Mouse (Mus musculus) heart, embryonic 14.5 days (tissue): ENCODE data around the gene Stx11. TPM values are rescaled to one million over a fixed set of nuclear protein-coding genes. Genes with fewer than 3 reads are reported as not detected.

Experiments
- ATAC-seq: fragments of 200-750 bp; cut with Nextera tagmentation; 2 replicates; pipeline ENCODE4 v1.8.0; 2017; ENCODE audit warnings: low read depth, moderate TSS enrichment; ENCODE audit not compliant: insufficient number of reproducible peaks, insufficient read depth, low FRiP score
- H3K27ac ChIP-seq, 2 experiments: fragments of 200-500 bp in 1 of 2; fragments of 300-500 bp in 1 of 2; sonication (generic) in 1 of 2; replicated peaks in 1 of 2; 2 replicates each; pipeline ENCODE4 v1.5.1; 2012 to 2014; ENCODE audit warnings: low read depth in 2 of 2, low read length in 2 of 2, control low read depth in 1 of 2, mild to moderate bottlenecking in 1 of 2, mixed read lengths in 1 of 2; ENCODE audit not compliant: control insufficient read depth in 1 of 2, insufficient read depth in 1 of 2
- H3K27me3 ChIP-seq: fragments of 300-500 bp; sonication (generic); 2 replicates; pipeline ENCODE4 v1.6.1; 2014; ENCODE audit warnings: mild to moderate bottlenecking, low read length, control low read depth; ENCODE audit not compliant: control insufficient read depth, insufficient read depth
- H3K36me3 ChIP-seq: fragments of 300-500 bp; sonication (generic); 2 replicates; pipeline ENCODE4 v1.6.1; 2014; ENCODE audit warnings: mild to moderate bottlenecking, control low read depth, low read length, mixed read lengths; ENCODE audit not compliant: control insufficient read depth, insufficient read depth
- H3K4me1 ChIP-seq, 2 experiments: fragments of 200-500 bp in 1 of 2; fragments of 300-500 bp in 1 of 2; sonication (generic) in 1 of 2; 2 replicates each; pipeline ENCODE4 v1.6.1; 2012 to 2014; ENCODE audit warnings: low read length in 2 of 2, control low read depth in 1 of 2, mixed read lengths in 1 of 2; ENCODE audit not compliant: control insufficient read depth in 2 of 2, insufficient read depth in 2 of 2
- H3K4me2 ChIP-seq: fragments of 300-500 bp; sonication (generic); 2 replicates; pipeline ENCODE4 v1.6.1; 2014; ENCODE audit warnings: mild to moderate bottlenecking, low read length
- H3K4me3 ChIP-seq, 2 experiments: fragments of 200-500 bp in 1 of 2; fragments of 300-500 bp in 1 of 2; sonication (generic) in 1 of 2; 2 replicates each; pipeline ENCODE4 v1.5.1; 2012 to 2014; ENCODE audit warnings: low read length in 2 of 2, mild to moderate bottlenecking in 2 of 2, control low read depth in 1 of 2, low read depth in 1 of 2, moderate library complexity in 1 of 2; ENCODE audit not compliant: control insufficient read depth in 1 of 2, insufficient read depth in 1 of 2
- H3K9ac ChIP-seq: fragments of 300-500 bp; sonication (generic); 2 replicates; pipeline ENCODE4 v1.6.1; 2014; ENCODE audit warnings: mild to moderate bottlenecking, low read length
- H3K9me3 ChIP-seq: fragments of 300-500 bp; sonication (generic); 2 replicates; pipeline ENCODE4 v1.6.1; 2016; ENCODE audit warnings: low read length, control low read depth; ENCODE audit not compliant: control insufficient read depth
- WGBS: fragments of 180-500 bp; shearing (Covaris S2); extraction: QIAGEN DNeasy Blood & Tissue Kit; methylation state at CpG from one replicate; pipeline ENCODE4 v1.1.7; 2014; 5-methylcytosine and 5-hydroxymethylcytosine counted together
- polyA plus RNA-seq: library from polyadenylated mRNA; unstranded; fragments of >200 nt; fragmentation: Nextera tagmentation; extraction: Ambion mirVana; gene quantifications from 2 replicates; pipeline ENCODE4 v1.2.1, GENCODE M21; 2014

Gene Stx11
- polyA plus RNA-seq: 6.6 and 7.6 TPM in 2 replicates

GRCm38 (mm10) chr10:12964151-12965075, at the start of gene Stx11:
TSS of gene Stx11 (minus strand) at chr10:12964298.
- no peak within 1 kb of the TSS for H3K27ac ChIP-seq
- H3K4me2 ChIP-seq: peak within 1 kb of the TSS; percentile 67
- 4% methylated on average over 52 of the region's 56 CpGs for WGBS

DNA sequence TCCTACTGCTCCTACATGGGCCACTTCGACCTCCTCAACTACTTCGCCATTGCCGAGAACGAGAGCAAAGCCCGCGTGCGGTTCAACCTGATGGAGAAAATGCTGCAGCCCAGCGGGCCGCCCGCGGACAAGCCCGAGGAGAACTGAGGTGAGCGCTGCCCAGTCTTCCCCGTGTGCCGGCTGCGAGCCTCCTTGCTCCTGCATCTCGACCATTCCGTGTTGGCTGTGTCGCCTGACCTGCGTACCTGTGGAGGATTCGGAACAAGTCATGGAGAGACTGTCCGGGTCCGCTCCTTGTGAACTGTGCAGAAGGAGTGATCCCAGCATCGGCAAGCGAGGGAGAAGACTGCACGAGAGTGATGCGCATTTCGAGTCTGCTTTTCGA, 44.6 kb upstream of the Stx11 start:
- H3K27me3 ChIP-seq: no peaks in the 10 kb centered on the region
- no peaks in the 10 kb centered on the region for H3K9me3 ChIP-seq
- peak overlapping the region; percentile 88 for H3K9ac ChIP-seq
- H3K4me2 ChIP-seq: peak overlapping the region; percentile 91
- peak overlapping the region; percentile 68 to 73 for H3K4me3 ChIP-seq
- peaks cover 14% of the 10 kb centered on the region for H3K36me3 ChIP-seq
- no peak; the same call in 1 of the 2 replicates for ATAC-seq
- H3K4me1 ChIP-seq: peaks cover 3 to 7% of the 10 kb centered on the region in 2 experiments; a peak in 3 of 4 replicates
- WGBS: under 1% methylated on average over 29 of the region's 29 CpGs
- peak overlapping the region; percentile 26 to 35; a peak in 1 of 4 replicates for H3K27ac ChIP-seq

More at GRCm38 (mm10) chr10:12964151-12965075, at the start of gene Stx11:
- no peaks in the 10 kb centered on the region for H3K36me3 ChIP-seq
- peak within 1 kb of the TSS; percentile 56 to 84 for H3K4me3 ChIP-seq
- no peaks in the 10 kb centered on the region for H3K4me1 ChIP-seq
- peak within 1 kb of the TSS; percentile 61 for H3K9ac ChIP-seq
- H3K9me3 ChIP-seq: no peaks in the 10 kb centered on the region
- peak; percentile 83 for ATAC-seq
- no peaks in the 10 kb centered on the region for H3K27me3 ChIP-seq

DNA sequence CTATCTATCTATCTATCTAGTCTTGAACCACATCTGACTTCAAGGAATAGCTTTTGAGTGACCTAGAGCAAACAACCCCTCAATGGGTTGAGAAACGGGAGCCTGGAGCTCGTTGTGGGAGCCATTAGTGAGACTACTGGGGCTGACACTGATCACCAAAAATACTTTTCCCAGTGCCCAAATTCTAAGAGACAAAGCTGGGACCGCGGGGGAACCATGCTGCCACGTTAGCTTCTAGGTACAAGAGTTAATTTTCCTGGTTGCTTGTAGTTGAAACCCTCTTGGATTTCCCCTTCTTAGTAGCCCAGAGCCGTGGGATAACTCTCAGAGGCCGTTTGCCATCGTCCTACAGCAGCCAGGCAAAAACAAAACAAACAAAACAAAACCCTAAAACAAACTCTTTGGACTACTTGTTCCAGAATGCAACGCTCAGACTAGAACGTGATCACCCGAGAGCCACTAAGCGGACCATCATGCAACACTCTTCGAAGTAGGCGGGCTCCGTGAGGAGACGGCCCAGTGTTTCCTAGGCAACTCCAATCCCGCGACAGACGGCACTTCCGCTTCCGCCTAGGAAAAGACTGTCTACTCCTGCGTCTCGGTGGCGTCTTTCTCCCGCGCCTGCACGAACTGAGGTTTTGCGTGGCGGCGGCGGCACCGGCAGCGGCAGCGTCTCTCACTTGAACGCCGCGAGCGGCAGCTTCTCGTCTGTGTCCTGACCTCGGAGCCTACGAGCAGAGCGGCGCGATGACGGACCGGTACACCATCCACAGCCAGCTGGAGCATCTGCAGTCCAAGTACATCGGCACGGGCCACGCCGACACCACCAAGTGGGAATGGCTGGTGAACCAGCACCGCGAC, 44.0 kb upstream of the Stx11 start:
- H3K9ac ChIP-seq: peak overlapping the region; percentile 88
- no peaks in the 10 kb centered on the region for H3K27me3 ChIP-seq
- peak overlapping the region; percentile 61 to 78 for H3K27ac ChIP-seq
- WGBS: 3% methylated on average over 52 of the region's 52 CpGs
- peak overlapping the region; percentile 91 for H3K4me2 ChIP-seq
- peaks cover 3 to 7% of the 10 kb centered on the region in 2 experiments; a peak in 3 of 4 replicates for H3K4me1 ChIP-seq
- H3K36me3 ChIP-seq: peaks cover 14% of the 10 kb centered on the region
- ATAC-seq: peak; percentile 98
- H3K4me3 ChIP-seq: peak overlapping the region; percentile 68 to 73
- no peaks in the 10 kb centered on the region for H3K9me3 ChIP-seq

GRCm38 (mm10) chr10:13005043-13005442, 40.9 kb upstream of the Stx11 start, which contains the start of gene Sf3b5:
TSS of gene Sf3b5 (plus strand) at chr10:13005343.
- H3K9ac ChIP-seq: no peak within 1 kb of the TSS
- no peak for ATAC-seq
- H3K27me3 ChIP-seq: no peaks in the 10 kb centered on the region
- H3K4me2 ChIP-seq: no peak within 1 kb of the TSS
- H3K4me3 ChIP-seq: no peak within 1 kb of the TSS
- peaks cover 3 to 7% of the 10 kb centered on the region in 2 experiments; a peak in 3 of 4 replicates for H3K4me1 ChIP-seq
- H3K36me3 ChIP-seq: peaks cover 4% of the 10 kb centered on the region; the same call in 1 of the 2 replicates
- no peaks in the 10 kb centered on the region for H3K9me3 ChIP-seq
- no peak within 1 kb of the TSS for H3K27ac ChIP-seq
- 78% methylated on average over 3 of the region's 3 CpGs for WGBS

GRCm38 (mm10) chr10:12996736-12997477, 32.8 kb upstream of the Stx11 start:
- Histone ChIP-seq H3K36me3 (no peaks in the 10 kb centered on the region), H3K9me3 (no peaks in the 10 kb centered on the region), H3K27me3 (no peaks in the 10 kb centered on the region), H3K4me2 (peak overlapping the region; percentile 42), H3K9ac (no peak overlapping the region; the same call in 1 of the 2 replicates), H3K4me3 (no peak overlapping the region), H3K27ac (no peak overlapping the region), H3K4me1 (no peaks in the 10 kb centered on the region)
- WGBS: 35% methylated on average over 17 of the region's 17 CpGs
- no peak for ATAC-seq

DNA sequence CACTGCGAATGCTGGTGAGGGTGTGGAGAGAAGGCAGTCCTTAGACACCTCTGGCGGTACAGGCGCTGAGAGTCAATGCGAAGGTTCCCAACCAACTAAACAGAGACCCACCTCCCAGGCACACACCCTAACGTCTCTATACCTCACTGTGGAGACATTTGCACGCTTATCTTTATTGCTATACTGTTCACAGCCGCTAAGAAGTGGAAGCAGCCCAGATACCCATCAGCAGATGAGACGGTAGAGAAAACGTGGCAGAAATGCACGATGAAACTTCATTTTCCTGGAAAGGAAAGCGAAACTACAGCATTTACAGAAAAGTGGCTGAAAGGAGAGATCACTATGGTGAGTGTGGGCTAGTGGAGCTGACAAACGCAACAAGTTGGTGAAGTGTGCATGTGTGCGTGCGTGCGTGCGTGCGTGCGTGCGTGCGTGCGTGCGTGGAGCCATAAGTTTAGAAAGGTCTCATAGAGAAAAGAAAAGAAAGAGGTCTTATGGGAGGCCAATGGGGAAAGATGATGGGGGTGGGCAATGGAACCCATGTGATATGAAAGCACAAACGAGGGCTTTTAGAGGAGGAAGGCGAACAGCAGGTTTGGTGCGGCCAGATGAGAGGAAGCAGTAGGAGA, 29.4 kb upstream of the Stx11 start:
- Histone ChIP-seq H3K4me1 (no peaks in the 10 kb centered on the region), H3K9me3 (no peaks in the 10 kb centered on the region), H3K4me3 (no peak overlapping the region), H3K4me2 (no peak overlapping the region), H3K27me3 (no peaks in the 10 kb centered on the region), H3K27ac (no peak overlapping the region), H3K36me3 (no peaks in the 10 kb centered on the region), H3K9ac (no peak overlapping the region)
- no peak for ATAC-seq
- 88% methylated on average over 25 of the region's 25 CpGs for WGBS
